Mouse (Mus musculus): ENCODE measurements around the gene Tnfrsf18. TPM values are rescaled to one million over a fixed set of nuclear protein-coding genes. Genes with fewer than 3 reads are reported as not detected.
A peak's percentile ranks its signal among the peaks of the same experiment; 100 is the strongest.

Gene Tnfrsf18
- polyA plus RNA-seq, 1 experiment from 2014 or later = 2.7 TPM

MicroRNA genes within 50 kb of the gene (microRNA counts, 519-probe panel; counts per million panel counts)
- microRNA mmu-miR-200a = 2,904 counts per million, percentile 76 among the panel's probes with 10 or more counts
- 3,408 counts per million, percentile 90 among the panel's probes with 10 or more counts for microRNA mmu-miR-200b
- microRNA mmu-miR-429 = 3,762 counts per million, percentile 94 among the panel's probes with 10 or more counts

Small RNAs within 50 kb of the gene (microRNA-seq; reads per million reads assigned to microRNA genes)
- gene Mir200a (1,040 reads per million, percentile 76 among the genes with 10 or more reads in this experiment), gene Mir200b (6,240 reads per million, percentile 92 among the genes with 10 or more reads in this experiment), gene Mir429 (15,818 reads per million, percentile 97 among the genes with 10 or more reads in this experiment)

Other genes starting within 250 kb of the Tnfrsf18 start
- gene Tmem88b, start 240.3 kb upstream of the Tnfrsf18 start, polyA plus RNA-seq (2015; fragmentation: Nextera tagmentation; extraction: Ambion mirVana) = 0.16 and 0.26 TPM in 2 replicates
- 0.20 TPM in 1 of 2 replicates, not detected in the other for gene Ankrd65, start 235.7 kb upstream of the Tnfrsf18 start, polyA plus RNA-seq (2015; fragmentation: Nextera tagmentation; extraction: Ambion mirVana)
- 193 and 228 TPM in 2 replicates for gene Mrpl20, start 223.3 kb upstream of the Tnfrsf18 start, polyA plus RNA-seq (2015; fragmentation: Nextera tagmentation; extraction: Ambion mirVana)
- 152 and 169 TPM in 2 replicates for gene Ccnl2, start 213.7 kb upstream of the Tnfrsf18 start, polyA plus RNA-seq (2015; fragmentation: Nextera tagmentation; extraction: Ambion mirVana)
- 143 and 146 TPM in 2 replicates for gene Aurkaip1, start 194.9 kb upstream of the Tnfrsf18 start, polyA plus RNA-seq (2015; fragmentation: Nextera tagmentation; extraction: Ambion mirVana)
- gene Mxra8, start 186.5 kb upstream of the Tnfrsf18 start, polyA plus RNA-seq (2015; fragmentation: Nextera tagmentation; extraction: Ambion mirVana) = 194 and 223 TPM in 2 replicates
- 14.0 and 14.7 TPM in 2 replicates for gene Dvl1, start 178.8 kb upstream of the Tnfrsf18 start, polyA plus RNA-seq (2015; fragmentation: Nextera tagmentation; extraction: Ambion mirVana)
- gene Tas1r3, start 162.8 kb upstream of the Tnfrsf18 start, polyA plus RNA-seq (2015; fragmentation: Nextera tagmentation; extraction: Ambion mirVana) = 0.34 and 0.36 TPM in 2 replicates
- 14.5 and 15.2 TPM in 2 replicates for gene Cptp, start 156.7 kb upstream of the Tnfrsf18 start, polyA plus RNA-seq (2015; fragmentation: Nextera tagmentation; extraction: Ambion mirVana)
- gene Ints11, start 156.6 kb upstream of the Tnfrsf18 start, polyA plus RNA-seq (2015; fragmentation: Nextera tagmentation; extraction: Ambion mirVana) = 77.7 and 80.5 TPM in 2 replicates
- gene Pusl1, start 134.4 kb upstream of the Tnfrsf18 start, polyA plus RNA-seq (2015; fragmentation: Nextera tagmentation; extraction: Ambion mirVana) = 42.9 and 44.9 TPM in 2 replicates
- 15.1 and 17.7 TPM in 2 replicates for gene Acap3, start 134.3 kb upstream of the Tnfrsf18 start, polyA plus RNA-seq (2015; fragmentation: Nextera tagmentation; extraction: Ambion mirVana)
- 106 and 107 TPM in 2 replicates for gene Ube2j2, start 82.3 kb upstream of the Tnfrsf18 start, polyA plus RNA-seq (2015; fragmentation: Nextera tagmentation; extraction: Ambion mirVana)
- gene C1qtnf12, start 63.8 kb upstream of the Tnfrsf18 start, polyA plus RNA-seq (2015; fragmentation: Nextera tagmentation; extraction: Ambion mirVana) = 39.3 and 45.0 TPM in 2 replicates
- gene B3galt6, start 33.5 kb upstream of the Tnfrsf18 start, polyA plus RNA-seq (2015; fragmentation: Nextera tagmentation; extraction: Ambion mirVana) = 16.4 and 17.0 TPM in 2 replicates
- 156 and 162 TPM in 2 replicates for gene Sdf4, start 33.3 kb upstream of the Tnfrsf18 start, polyA plus RNA-seq (2015; fragmentation: Nextera tagmentation; extraction: Ambion mirVana)
- 0.39 and 0.42 TPM in 2 replicates for gene Tnfrsf4, start 12.3 kb upstream of the Tnfrsf18 start, polyA plus RNA-seq (2015; fragmentation: Nextera tagmentation; extraction: Ambion mirVana)
- gene Ttll10, start 33.2 kb downstream of the Tnfrsf18 start, polyA plus RNA-seq (2015; fragmentation: Nextera tagmentation; extraction: Ambion mirVana) = 2.9 TPM in 2 replicates
- gene 9430015G10Rik, start 83.8 kb downstream of the Tnfrsf18 start, polyA plus RNA-seq (2015; fragmentation: Nextera tagmentation; extraction: Ambion mirVana) = 40.2 and 43.4 TPM in 2 replicates
- 0.15 and 0.29 TPM in 2 replicates for gene Rnf223, start 104.3 kb downstream of the Tnfrsf18 start, polyA plus RNA-seq (2015; fragmentation: Nextera tagmentation; extraction: Ambion mirVana)
- gene Agrn, start 171.3 kb downstream of the Tnfrsf18 start, polyA plus RNA-seq (2015; fragmentation: Nextera tagmentation; extraction: Ambion mirVana) = 75.6 and 77.0 TPM in 2 replicates
- 2.1 and 3.1 TPM in 2 replicates for gene Isg15, start 174.7 kb downstream of the Tnfrsf18 start, polyA plus RNA-seq (2015; fragmentation: Nextera tagmentation; extraction: Ambion mirVana)
- gene AW011738, start 177.1 kb downstream of the Tnfrsf18 start, polyA plus RNA-seq (2015; fragmentation: Nextera tagmentation; extraction: Ambion mirVana) = 2.7 and 3.5 TPM in 2 replicates
- 0.49 and 0.55 TPM in 2 replicates for gene Perm1, start 189.7 kb downstream of the Tnfrsf18 start, polyA plus RNA-seq (2015; fragmentation: Nextera tagmentation; extraction: Ambion mirVana)
- gene Plekhn1, start 208.7 kb downstream of the Tnfrsf18 start, polyA plus RNA-seq (2015; fragmentation: Nextera tagmentation; extraction: Ambion mirVana) = 19.0 and 21.1 TPM in 2 replicates
- 67.3 and 69.2 TPM in 2 replicates for gene Noc2l, start 209.8 kb downstream of the Tnfrsf18 start, polyA plus RNA-seq (2015; fragmentation: Nextera tagmentation; extraction: Ambion mirVana)
- 0.30 and 0.34 TPM in 2 replicates for gene Samd11, start 229.5 kb downstream of the Tnfrsf18 start, polyA plus RNA-seq (2015; fragmentation: Nextera tagmentation; extraction: Ambion mirVana)

All from lung, embryonic 15.5 days (tissue).